8 mouse cellular contexts compared by ENCODE assay signal in the genomic region with DNA sequence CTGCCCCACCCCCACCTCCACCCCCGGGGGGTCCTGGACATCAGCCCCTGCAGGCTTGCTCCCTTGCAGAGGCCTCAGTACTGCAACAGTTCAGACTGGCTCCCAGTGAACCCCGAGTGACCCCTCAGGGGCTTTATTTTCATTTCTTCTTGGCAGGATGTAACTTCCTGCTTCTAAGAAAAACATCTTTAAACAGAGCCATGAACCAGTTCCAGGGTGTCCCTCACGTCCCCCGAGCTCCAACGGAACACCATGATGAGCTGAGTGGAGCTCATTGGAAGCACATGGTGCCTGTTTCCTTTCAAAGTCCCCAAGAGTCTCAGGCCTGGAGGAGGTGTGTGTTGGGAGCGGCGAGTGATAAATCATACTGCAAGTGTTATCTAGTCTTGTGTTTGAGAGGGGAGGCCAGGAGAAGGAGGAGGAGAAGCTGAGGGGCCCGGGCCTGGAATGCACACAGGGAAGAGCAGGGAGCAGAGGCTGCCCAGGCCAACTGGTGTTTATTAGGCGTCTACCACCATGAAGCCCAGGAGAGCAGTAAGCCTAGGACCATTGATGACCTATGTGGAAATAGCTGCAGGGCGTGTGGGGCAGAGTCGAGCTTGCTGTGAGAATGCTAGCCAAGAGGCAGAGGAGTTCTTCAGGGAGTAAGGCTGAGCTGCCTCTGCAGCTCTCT.
DNase-seq lines count a peak whose midpoint lies in the region; ATAC-seq lines count a peak whose summit lies in the region.

No protein-coding gene starts in this region.

- intact Hi-C loops in heart, postnatal 36 days (cut with DNase I), result no loop called here

- ATAC-seq in cerebellum, adult (ENCODE audit: insufficient number of reproducible peaks, low FRiP score, low TSS enrichment), result no peak
- no peak for ATAC-seq in megakaryocyte-erythroid progenitor cell, adult 5-6 weeks (replicated peaks; ENCODE audit: low FRiP score, low TSS enrichment, poor library complexity, severe bottlenecking)

- DNase-seq in heart, adult 11 months, result peak; percentile 99
- DNase-seq in heart, postnatal 36 days, result no peak
- DNase-seq in heart, adult 9 months (ENCODE audit: low spot score in 2 of 2), result peak; percentile 74 to 84
- DNase-seq in kidney, postnatal 10 days, result peak; percentile 73
- DNase-seq in lung, postnatal 36 days, result peak; percentile 39
- no peak for DNase-seq in spleen, postnatal 4 days (ENCODE audit: low spot score in 2 of 2)

Comparison
In these comparisons a context has a peak if more than half of its experiments do, and no peak if none do; other contexts are left out.
1. DNase-seq: peak in heart, adult 11 months (single experiment), heart, adult 9 months (2 of 2), kidney, postnatal 10 days (single experiment) and lung, postnatal 36 days (single experiment); none in heart, postnatal 36 days (0 of 2) and spleen, postnatal 4 days (0 of 2).